Mouse (Mus musculus) liver, embryonic 14.5 days (tissue): ENCODE data around the gene Oxtr.

Source experiments
- CTCF ChIP-seq: IDR thresholded peaks from 2 replicates; pipeline ENCODE4 v1.5.1; 2016; ENCODE audit warnings: antibody characterized with exemption, low read depth, control low read depth
- EP300 ChIP-seq: IDR thresholded peaks from 2 replicates; pipeline ENCODE4 v1.6.1; 2016; ENCODE audit warnings: antibody characterized with exemption, low read depth

GRCm38 (mm10) chr6:112510346-112510745 lies 20.6 kb upstream of the Oxtr start:
- no peak for TF ChIP-seq CTCF
- TF ChIP-seq EP300: no peak
